Mouse (Mus musculus): Measurements from ENCODE around the gene Efcab7. TPM values are rescaled to one million over a fixed set of nuclear protein-coding genes. Genes with fewer than 3 reads are reported as not detected.

Gene Efcab7
- total RNA-seq, 1 experiment, result 12.9 TPM

DNA sequence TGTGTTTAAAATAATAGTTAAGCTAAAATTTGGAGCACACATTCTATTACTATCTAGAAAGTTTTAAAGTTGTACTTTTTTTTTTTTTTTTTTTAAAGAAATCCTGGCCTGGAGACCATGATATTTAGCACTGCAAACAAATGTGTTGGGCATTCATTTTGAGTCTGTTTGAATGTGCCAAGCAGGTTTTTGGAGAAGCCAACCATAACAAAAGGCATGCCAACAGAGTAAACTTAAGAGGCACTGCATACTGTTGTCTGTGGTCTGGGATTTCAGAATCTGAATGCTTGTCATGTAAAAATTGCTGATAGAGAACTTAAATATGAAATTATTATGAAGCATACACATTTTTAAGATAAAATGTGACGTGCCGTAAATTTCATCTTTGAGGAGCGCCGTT lies 128.2 kb downstream of the Efcab7 start:
- Histone ChIP-seq H3K36me3 (ENCODE audit: control insufficient read depth, insufficient read depth, low read length, poor library complexity, severe bottlenecking) (no peaks in the 10 kb centered on the region), H3K9me3 (ENCODE audit: control insufficient read depth, insufficient read depth, low read depth, low read length) (no peaks in the 10 kb centered on the region), H3K4me3 (ENCODE audit: insufficient read depth in 1 of 2, low read depth in 1 of 2, low read length in 2 of 2, poor library complexity in 1 of 2, severe bottlenecking in 1 of 2) (no peak overlapping the region), H3K9ac (ENCODE audit: insufficient read depth, low read depth, low read length, poor library complexity, severe bottlenecking) (no peak overlapping the region), H3K4me1 (ENCODE audit: control insufficient read depth in 2 of 2, insufficient read depth in 2 of 2, low read length in 2 of 2, poor library complexity in 1 of 2) (peaks cover 0 to 2% of the 10 kb centered on the region in 2 experiments; a peak in 1 of 4 replicates), H3K27ac (ENCODE audit: insufficient read depth, low read depth, low read length, poor library complexity, severe bottlenecking) (no peak overlapping the region)
- in situ Hi-C loops (cut with MboI; ENCODE audit: low sequenced_read_pairs in 2 of 2, unreplicated experiment in 2 of 2), result no loop called here
- TF ChIP-seq ZC3H11A (IDR thresholded peaks at IDR 0.05; ENCODE audit: borderline replicate concordance, low read depth, low read length), result no peak
- TF ChIP-seq MAFK (IDR thresholded peaks at IDR 0.05; ENCODE audit: insufficient read depth, low read depth, low read length), result no peak
- no peak for TF ChIP-seq CHD2 (IDR thresholded peaks at IDR 0.05; ENCODE audit: low read depth, low read length)
- TF ChIP-seq HCFC1 (IDR thresholded peaks at IDR 0.05; ENCODE audit: borderline replicate concordance, insufficient read depth, low read length), result no peak
- no peak for TF ChIP-seq ZNF384 (IDR thresholded peaks at IDR 0.05; ENCODE audit: low read depth, low read length)
- no peak for DNase-seq (ENCODE audit: low read depth, low spot score)

DNA sequence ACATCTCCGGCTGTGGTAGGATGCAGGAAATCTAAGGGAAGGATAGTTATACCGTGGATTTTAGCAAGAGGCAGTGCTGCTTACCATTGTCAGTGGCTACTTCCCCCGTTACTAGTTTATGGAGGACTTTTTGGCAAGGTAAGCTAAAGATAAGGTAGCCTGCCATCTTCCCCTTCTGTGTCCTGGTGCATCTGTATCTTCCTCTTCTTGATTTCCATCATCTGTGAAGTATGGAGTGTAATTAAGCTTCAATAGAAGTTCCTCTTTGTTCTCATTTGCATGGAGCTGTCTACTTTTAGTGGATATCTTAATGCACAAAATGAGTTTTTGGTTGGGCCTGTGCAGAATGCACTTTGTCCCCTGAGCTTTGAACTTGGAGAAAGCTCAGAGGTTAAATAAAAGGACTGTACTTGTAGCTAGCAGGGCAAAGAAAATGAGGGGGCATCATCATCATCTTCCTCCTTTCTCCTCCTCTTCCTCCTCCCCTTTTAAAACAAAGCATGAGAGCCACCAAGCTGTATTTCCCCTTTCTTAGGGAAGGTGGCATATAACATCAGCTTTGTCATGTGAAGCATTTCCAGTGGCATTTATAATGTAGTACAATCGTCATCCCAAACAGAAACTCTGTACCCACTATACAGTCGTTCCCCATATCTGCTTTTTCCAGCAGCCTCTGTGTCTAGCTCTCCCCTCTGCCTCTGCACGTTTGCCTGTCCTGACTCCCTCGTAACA lies 129.3 kb downstream of the Efcab7 start:
- no peak for DNase-seq (ENCODE audit: low read depth, low spot score)

DNA sequence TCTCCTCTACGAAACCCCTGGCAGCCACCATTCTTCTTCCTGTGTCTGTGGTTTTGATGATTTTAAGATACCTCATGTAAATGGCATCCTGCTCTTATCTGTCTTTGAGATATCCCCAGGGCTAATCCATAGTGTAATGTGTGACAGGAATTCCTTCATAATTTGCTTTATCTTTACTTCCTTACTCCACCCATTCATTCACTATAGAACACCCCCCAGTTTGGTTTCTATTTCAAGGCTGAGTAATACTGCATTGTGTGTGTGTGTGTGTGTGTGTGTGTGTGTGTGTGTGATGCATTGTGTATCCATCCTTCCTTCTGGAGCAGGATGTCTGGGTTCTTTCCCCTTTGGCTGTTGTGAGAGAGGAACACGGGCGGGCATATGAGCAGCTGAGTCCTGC lies 130.3 kb downstream of the Efcab7 start:
- no peak overlapping the region for H3K27ac ChIP-seq (ENCODE audit: insufficient read depth, low read depth, low read length, poor library complexity, severe bottlenecking)
- no peak for TF ChIP-seq ZNF384 (IDR thresholded peaks at IDR 0.05; ENCODE audit: low read depth, low read length)
- no peak for TF ChIP-seq CHD2 (IDR thresholded peaks at IDR 0.05; ENCODE audit: low read depth, low read length)
- no peak for TF ChIP-seq ZC3H11A (IDR thresholded peaks at IDR 0.05; ENCODE audit: borderline replicate concordance, low read depth, low read length)
- TF ChIP-seq HCFC1 (IDR thresholded peaks at IDR 0.05; ENCODE audit: borderline replicate concordance, insufficient read depth, low read length), result no peak
- H3K4me3 ChIP-seq (ENCODE audit: insufficient read depth in 1 of 2, low read depth in 1 of 2, low read length in 2 of 2, poor library complexity in 1 of 2, severe bottlenecking in 1 of 2), result no peak overlapping the region
- peaks cover 5% of the 10 kb centered on the region; the same call in 1 of the 2 replicates for H3K36me3 ChIP-seq (ENCODE audit: control insufficient read depth, insufficient read depth, low read length, poor library complexity, severe bottlenecking)
- H3K9ac ChIP-seq (ENCODE audit: insufficient read depth, low read depth, low read length, poor library complexity, severe bottlenecking), result no peak overlapping the region
- in situ Hi-C loops (cut with MboI; ENCODE audit: low sequenced_read_pairs in 2 of 2, unreplicated experiment in 2 of 2), result no loop called here
- no peak for DNase-seq (ENCODE audit: low read depth, low spot score)
- H3K4me1 ChIP-seq (ENCODE audit: control insufficient read depth in 2 of 2, insufficient read depth in 2 of 2, low read length in 2 of 2, poor library complexity in 1 of 2), result no peaks in the 10 kb centered on the region
- H3K9me3 ChIP-seq (ENCODE audit: control insufficient read depth, insufficient read depth, low read depth, low read length), result no peaks in the 10 kb centered on the region

More for the DNA sequence above, 129.3 kb downstream of the Efcab7 start:
- H3K9me3 ChIP-seq (ENCODE audit: control insufficient read depth, insufficient read depth, low read depth, low read length), result no peaks in the 10 kb centered on the region
- no peaks in the 10 kb centered on the region for H3K36me3 ChIP-seq (ENCODE audit: control insufficient read depth, insufficient read depth, low read length, poor library complexity, severe bottlenecking)
- no peak overlapping the region for H3K27ac ChIP-seq (ENCODE audit: insufficient read depth, low read depth, low read length, poor library complexity, severe bottlenecking)
- H3K9ac ChIP-seq (ENCODE audit: insufficient read depth, low read depth, low read length, poor library complexity, severe bottlenecking), result no peak overlapping the region
- H3K4me3 ChIP-seq (ENCODE audit: insufficient read depth in 1 of 2, low read depth in 1 of 2, low read length in 2 of 2, poor library complexity in 1 of 2, severe bottlenecking in 1 of 2), result no peak overlapping the region
- peaks cover 0 to 2% of the 10 kb centered on the region in 2 experiments; a peak in 1 of 4 replicates for H3K4me1 ChIP-seq (ENCODE audit: control insufficient read depth in 2 of 2, insufficient read depth in 2 of 2, low read length in 2 of 2, poor library complexity in 1 of 2)
- no peak for TF ChIP-seq ZNF384 (IDR thresholded peaks at IDR 0.05; ENCODE audit: low read depth, low read length)
- TF ChIP-seq ZC3H11A (IDR thresholded peaks at IDR 0.05; ENCODE audit: borderline replicate concordance, low read depth, low read length), result no peak
- TF ChIP-seq HCFC1 (IDR thresholded peaks at IDR 0.05; ENCODE audit: borderline replicate concordance, insufficient read depth, low read length), result no peak
- no peak for TF ChIP-seq MAFK (IDR thresholded peaks at IDR 0.05; ENCODE audit: insufficient read depth, low read depth, low read length)
- in situ Hi-C loops (cut with MboI; ENCODE audit: low sequenced_read_pairs in 2 of 2, unreplicated experiment in 2 of 2), result no loop called here

Other genes starting within 250 kb of the Efcab7 start
- gene Foxd3, start 172.9 kb upstream of the Efcab7 start, total RNA-seq (2012; rRNA removed), result 26.1 and 34.7 TPM in 2 replicates
- gene Alg6, start 113.5 kb upstream of the Efcab7 start, total RNA-seq (2012; rRNA removed), result 31.5 and 45.9 TPM in 2 replicates
- gene Pgm1, start 100.2 kb downstream of the Efcab7 start, total RNA-seq (2012; rRNA removed), result 15.6 and 27.6 TPM in 2 replicates
- gene Itgb3bp, start 100.6 kb downstream of the Efcab7 start, total RNA-seq (2012; rRNA removed), result 2.9 and 6.5 TPM in 2 replicates